Mouse (Mus musculus): ENCODE measurements around the gene Cdh6.

DNA sequence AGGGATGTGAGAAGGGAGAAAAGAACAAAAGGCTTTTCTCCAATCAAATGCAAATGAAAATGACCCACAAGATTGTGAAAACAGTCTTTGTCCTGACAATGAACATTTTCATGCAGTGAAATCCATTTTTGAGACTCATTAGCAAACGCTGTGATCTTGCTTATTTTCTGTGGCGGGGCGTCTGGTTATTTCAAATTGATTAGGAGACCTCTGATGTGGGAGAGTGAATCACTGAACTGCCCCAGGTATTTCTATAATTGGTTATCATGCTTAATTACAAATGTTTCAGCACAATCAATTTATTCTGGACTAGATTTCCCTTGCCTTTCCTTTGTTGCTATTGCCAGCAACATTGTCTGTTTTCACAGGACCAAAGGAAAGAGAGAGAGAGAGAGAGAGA is 44.3 kb upstream of the Cdh6 start:
- no peak for TF ChIP-seq CTCF (IDR thresholded peaks at IDR 0.05; ENCODE audit: low read depth)
- no peak for TF ChIP-seq EP300 (IDR thresholded peaks at IDR 0.05; ENCODE audit: low read depth)

All from liver, postnatal 0 days (tissue).